In the genomic region with DNA sequence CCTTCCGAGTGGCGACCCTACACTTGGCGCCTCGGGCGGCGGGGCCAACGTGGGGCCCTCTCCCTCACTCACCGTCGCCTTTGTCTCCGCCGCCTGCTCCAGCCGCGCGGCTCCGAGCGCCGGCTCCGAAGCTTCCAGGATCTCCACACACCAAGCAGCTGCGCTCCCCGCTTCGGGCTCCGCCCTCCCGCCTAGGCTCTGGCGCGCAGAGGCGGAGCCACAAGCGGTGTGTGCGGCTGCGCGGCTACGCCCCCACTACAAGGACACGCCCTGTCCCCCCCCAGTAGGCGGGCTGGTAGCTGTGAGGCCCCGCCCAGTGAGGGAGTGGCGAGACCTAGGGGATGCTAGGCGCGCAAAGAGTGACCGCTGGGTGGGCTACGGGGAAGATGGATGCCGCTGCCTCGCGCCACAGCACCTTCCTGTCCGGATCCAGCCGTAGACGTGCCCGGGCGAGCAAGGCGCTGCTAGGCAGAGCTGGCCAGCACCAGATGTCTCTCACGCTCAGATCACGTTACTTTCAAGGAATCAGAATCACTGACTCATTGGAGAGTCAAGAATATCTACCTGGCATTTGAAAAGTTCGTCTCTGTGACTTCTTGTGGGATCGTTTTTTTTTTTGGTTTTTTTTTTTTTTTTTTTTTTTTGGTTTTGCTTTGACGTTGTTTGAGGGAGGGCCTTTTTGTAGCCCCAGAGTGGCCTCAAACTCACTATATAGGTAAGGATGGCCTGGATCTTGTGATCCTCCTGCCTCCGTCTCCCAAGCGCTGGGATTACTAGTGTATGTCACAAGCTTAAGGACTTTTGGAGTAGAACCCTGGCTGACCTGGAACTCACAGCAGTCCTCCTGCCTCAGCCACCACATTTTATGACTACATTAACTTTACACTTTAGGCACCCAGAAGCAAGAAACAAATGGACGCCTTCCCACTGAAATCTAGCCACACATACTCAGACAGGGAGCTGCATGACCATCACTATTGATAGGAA, we compare ENCODE assay signal across 7 mouse cellular contexts. TPM values are rescaled to one million over a fixed set of nuclear protein-coding genes. Genes with fewer than 3 reads are reported as not detected.
DNase-seq lines count a peak whose midpoint lies in the region; ATAC-seq lines count a peak whose summit lies in the region.

A gene (minus strand): TSS at position 188 of the 987 bp plus-strand sequence.

- peak within 1 kb of the TSS; percentile 78 for H3K4me2 ChIP-seq in intestine, embryonic 15.5 days (replicated peaks)

- no peaks in the 10 kb centered on the region for H3K27me3 ChIP-seq in intestine, embryonic 15.5 days (replicated peaks)
- H3K27me3 ChIP-seq in midbrain, embryonic 10.5 days (ENCODE audit: low read depth, poor library complexity, severe bottlenecking): no peaks in the 10 kb centered on the region

- intact Hi-C loops in gastrocnemius, postnatal 36 days (cut with DNase I): loop anchor here (5.0 kb wide), 1 partner anchor 75 kb away; a partner anchor contains a TSS
- intact Hi-C loops in left cerebral cortex, postnatal 25 days (cut with DNase I): loop anchor here (2.0 kb wide), 2 partner anchors 73 to 85 kb away; a partner anchor contains a TSS

- H3K36me3 ChIP-seq in intestine, embryonic 15.5 days: no peaks in the 10 kb centered on the region
- H3K36me3 ChIP-seq in midbrain, embryonic 10.5 days: peaks cover 21% of the 10 kb centered on the region

- H3K4me3 ChIP-seq in intestine, embryonic 15.5 days (replicated peaks): peak within 1 kb of the TSS; percentile 74
- H3K4me3 ChIP-seq in midbrain, embryonic 10.5 days: peak within 1 kb of the TSS; percentile 97

- peak within 1 kb of the TSS; percentile 99 for H3K27ac ChIP-seq in intestine, embryonic 15.5 days
- peak within 1 kb of the TSS; percentile 99 for H3K27ac ChIP-seq in midbrain, embryonic 10.5 days (replicated peaks)

- peak; percentile 99 for ATAC-seq in intestine, embryonic 15.5 days

- H3K4me1 ChIP-seq in intestine, embryonic 15.5 days (replicated peaks): 0 out of 2 replicates have a peak, but pooled peaks cover 4% of the 10 kb centered on the region
- peaks cover 43% of the 10 kb centered on the region for H3K4me1 ChIP-seq in midbrain, embryonic 10.5 days

- DNase-seq in adrenal gland, adult 2 months: peak; percentile 98
- DNase-seq in embryo, embryonic 11.5 days (ENCODE audit: low read depth, low spot score): peak; percentile 98
- DNase-seq in gastrocnemius, postnatal 36 days: peak; percentile 93 to 95
- DNase-seq in left cerebral cortex, postnatal 25 days (ENCODE audit: low spot score in 2 of 2): peak; percentile 96 to 98
- peak; percentile 99 for DNase-seq in midbrain, embryonic 10.5 days (ENCODE audit: low spot score)
- DNase-seq in right cerebral cortex, postnatal 4 days: peak; percentile 95

- 4% methylated on average over 56 of the region's 56 CpGs for WGBS in intestine, embryonic 15.5 days
- 4% methylated on average over 56 of the region's 56 CpGs for WGBS in midbrain, embryonic 10.5 days

- H3K9me3 ChIP-seq in intestine, embryonic 15.5 days: no peaks in the 10 kb centered on the region
- no peaks in the 10 kb centered on the region for H3K9me3 ChIP-seq in midbrain, embryonic 10.5 days (replicated peaks)

- H3K9ac ChIP-seq in intestine, embryonic 15.5 days: peak within 1 kb of the TSS; percentile 95

RNA-seq across cellular contexts. Expression of the gene that starts here (rescaled TPM):
- total RNA-seq in adrenal gland, adult 2 months (2021): 10 to 100 TPM; 16.3 to 24.2 TPM
- polyA plus RNA-seq in adrenal gland, adult 2 months (2012; rRNA removed): 9.8 and 11.6 TPM in 2 replicates
- total RNA-seq in gastrocnemius, postnatal 36 days (2021): 10 to 100 TPM; 13.8 to 16.3 TPM
- polyA plus RNA-seq in intestine, embryonic 15.5 days (2015; fragmentation: Nextera tagmentation; extraction: Ambion mirVana): 70.6 and 72.5 TPM in 2 replicates
- 100 to 1,000 TPM; 143 to 149 TPM for total RNA-seq in left cerebral cortex, postnatal 25 days (2021)
- polyA plus RNA-seq in midbrain, embryonic 10.5 days (2016; fragmentation: Nextera tagmentation; extraction: Ambion mirVana): 229 and 253 TPM in 2 replicates

Comparison
In these comparisons a context has a peak if more than half of its experiments do, and no peak if none do; other contexts are left out.
1. Peak in every context shown above with its lines: DNase-seq, ATAC-seq, H3K4me3 ChIP-seq and H3K27ac ChIP-seq.
2. RNA of the gene that starts here (total RNA-seq): 143 to 149 TPM in left cerebral cortex, postnatal 25 days; 16.3 to 24.2 TPM in adrenal gland, adult 2 months and 13.8 to 16.3 TPM in gastrocnemius, postnatal 36 days; every median in the first group is over 4 times any median in the second.